In genomic region chr1:139378861-139379620, GRCm38 (mm10) we compare ENCODE assay signal across 8 mouse cellular contexts. TPM values are rescaled to one million over a fixed set of nuclear protein-coding genes. Genes with fewer than 3 reads are reported as not detected.
DNase-seq lines count a peak whose midpoint lies in the region; ATAC-seq and TF ChIP-seq lines count a peak whose summit lies in the region.
"Had no signal": no experiment of that assay in that cellular context is flagged by ENCODE, and none has a peak within 500 bp of the region (broad histone marks: within the 10 kb centered on the region; RNA-seq: fewer than 3 reads in every experiment).

No protein-coding gene starts in this region.

- no peak overlapping the region for H3K4me3 ChIP-seq in thymus, adult 2 months (ENCODE audit: control insufficient read depth, insufficient read depth, low read length)
- no peak overlapping the region for H3K4me3 ChIP-seq in forebrain, embryonic 16.5 days (replicated peaks; ENCODE audit: low read length)
- H3K4me3 ChIP-seq in liver, embryonic 13.5 days (replicated peaks) = no peak overlapping the region

- 67% methylated on average over 11 of the region's 11 CpGs for WGBS in thymus, adult 2 months
- 23% methylated on average over 11 of the region's 11 CpGs for WGBS in forebrain, embryonic 16.5 days
- WGBS in liver, embryonic 13.5 days (ENCODE audit: insufficient replicate concordance) = 20% methylated on average over 11 of the region's 11 CpGs

- no peak for TF ChIP-seq CTCF in thymus, adult 2 months (IDR thresholded peaks at IDR 0.05; ENCODE audit: borderline replicate concordance, control insufficient read depth, extremely low read depth, insufficient read depth, low read length, poor library complexity)

- DNase-seq in thymus, adult 2 months = peak; percentile 3
- no peak for DNase-seq in thymus, postnatal 25 days
- DNase-seq in liver, embryonic 13.5 days = no peak
- no peak for DNase-seq in adrenal gland, postnatal 36 days
- no peak for DNase-seq in cerebellum, adult 8-10 months
- no peak for DNase-seq in adrenal gland, postnatal 10 days

- H3K27me3 ChIP-seq in thymus, adult 2 months (ENCODE audit: control insufficient read depth, insufficient read depth, low read length) = no peaks in the 10 kb centered on the region
- no peaks in the 10 kb centered on the region for H3K27me3 ChIP-seq in forebrain, embryonic 16.5 days (replicated peaks; ENCODE audit: control insufficient read depth, insufficient read depth, low read length)
- H3K27me3 ChIP-seq in liver, embryonic 13.5 days = no peaks in the 10 kb centered on the region

- peaks cover 2% of the 10 kb centered on the region; the same call in 1 of the 2 replicates for H3K4me1 ChIP-seq in thymus, adult 2 months (replicated peaks; ENCODE audit: control insufficient read depth, insufficient read depth, low read length)
- H3K4me1 ChIP-seq in forebrain, embryonic 16.5 days (replicated peaks; ENCODE audit: control insufficient read depth, insufficient read depth, low read length) = peaks cover 10% of the 10 kb centered on the region
- H3K4me1 ChIP-seq in liver, embryonic 13.5 days (replicated peaks) = no peaks in the 10 kb centered on the region

- H3K27ac ChIP-seq in thymus, adult 2 months (ENCODE audit: control insufficient read depth, insufficient read depth, low read length) = no peak overlapping the region
- no peak overlapping the region for H3K27ac ChIP-seq in forebrain, embryonic 16.5 days (ENCODE audit: low read length)
- no peak overlapping the region for H3K27ac ChIP-seq in liver, embryonic 13.5 days
- H3K27ac ChIP-seq: macrophage had no signal

- H3K4me2 ChIP-seq in forebrain, embryonic 16.5 days (ENCODE audit: low read length) = no peak overlapping the region
- no peak overlapping the region for H3K4me2 ChIP-seq in liver, embryonic 13.5 days

- TF ChIP-seq POLR2A in thymus, adult 2 months (IDR thresholded peaks at IDR 0.05; ENCODE audit: control insufficient read depth, extremely low read depth, insufficient read depth, low read length, poor library complexity) = no peak

- ATAC-seq in forebrain, embryonic 16.5 days = peak; percentile 27; the same call in 1 of the 2 replicates
- ATAC-seq in liver, embryonic 13.5 days (ENCODE audit: low read depth) = peak; percentile 36

- no peaks in the 10 kb centered on the region for H3K9me3 ChIP-seq in forebrain, embryonic 16.5 days (ENCODE audit: control insufficient read depth, low read length)
- no peaks in the 10 kb centered on the region for H3K9me3 ChIP-seq in liver, embryonic 13.5 days (replicated peaks)

- H3K36me3 ChIP-seq in thymus, adult 2 months (ENCODE audit: control insufficient read depth, insufficient read depth, low read length) = no peaks in the 10 kb centered on the region
- no peaks in the 10 kb centered on the region for H3K36me3 ChIP-seq in forebrain, embryonic 16.5 days (ENCODE audit: control insufficient read depth, insufficient read depth)
- H3K36me3 ChIP-seq in liver, embryonic 13.5 days = no peaks in the 10 kb centered on the region

- no peak overlapping the region for H3K9ac ChIP-seq in forebrain, embryonic 16.5 days (replicated peaks; ENCODE audit: low read depth, low read length)
- no peak overlapping the region for H3K9ac ChIP-seq in liver, embryonic 13.5 days

RNA-seq across cellular contexts. Expression of gene Crb1, which starts 2.1 kb away (rescaled TPM):
- 0.03 TPM in 1 of 2 replicates, not detected in the other for polyA plus RNA-seq in thymus, adult 2 months (2012; rRNA removed)
- 0.71 and 1.1 TPM in 2 replicates for polyA plus RNA-seq in forebrain, embryonic 16.5 days (2015; fragmentation: Nextera tagmentation; extraction: Ambion mirVana)
- polyA plus RNA-seq in liver, embryonic 13.5 days (2015; fragmentation: Nextera tagmentation; extraction: Ambion mirVana) = not detected in 2 replicates
- not detected for total RNA-seq in adrenal gland, postnatal 36 days (2021)
- under 1 TPM in 1 of 2 experiments, not detected in 1; 0.18 TPM for total RNA-seq in adrenal gland, postnatal 10 days (2021)
- polyA plus RNA-seq: macrophage had no signal

RNA-seq across cellular contexts. Expression of gene Zbtb41, which starts 43.0 kb away (rescaled TPM):
- polyA plus RNA-seq in thymus, adult 2 months (2012; rRNA removed) = 4.4 and 4.9 TPM in 2 replicates
- polyA plus RNA-seq in forebrain, embryonic 16.5 days (2015; fragmentation: Nextera tagmentation; extraction: Ambion mirVana) = 17.3 and 21.7 TPM in 2 replicates
- 2.9 and 3.9 TPM in 2 replicates for polyA plus RNA-seq in liver, embryonic 13.5 days (2015; fragmentation: Nextera tagmentation; extraction: Ambion mirVana)
- total RNA-seq in adrenal gland, postnatal 36 days (2021) = 10 to 100 TPM; 39.5 to 42.4 TPM
- total RNA-seq in adrenal gland, postnatal 10 days (2021) = 10 to 100 TPM; 31.5 to 32.3 TPM
